Mouse (Mus musculus): ENCODE measurements around the gene Rnf38. TPM values are rescaled to one million over a fixed set of nuclear protein-coding genes. Genes with fewer than 3 reads are reported as not detected.

Rnf38 gene
- polyA plus RNA-seq, 1 experiment, result 123 TPM

DNA sequence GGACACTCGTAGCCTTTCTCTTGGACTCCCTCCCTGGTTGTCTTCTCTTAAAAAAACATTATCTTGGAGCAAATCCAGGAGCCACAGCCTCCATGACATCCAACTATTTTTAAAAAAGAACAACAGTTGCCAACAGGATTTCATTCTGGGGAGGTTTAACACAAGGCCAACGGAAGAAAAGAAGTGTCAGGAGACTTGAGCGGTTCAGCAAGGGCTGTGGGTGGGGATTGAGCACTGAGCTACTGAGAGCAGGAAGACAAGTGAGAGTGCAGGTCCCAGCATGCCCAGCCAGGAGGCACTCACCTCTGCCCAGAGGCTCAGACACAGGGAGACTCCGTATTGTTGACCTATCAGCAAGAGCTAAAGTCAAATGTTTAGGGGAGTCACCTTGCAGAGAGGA lies 120.8 kb downstream of the Rnf38 start:
- TF ChIP-seq POLR2A (IDR thresholded peaks at IDR 0.05; ENCODE audit: borderline replicate concordance, extremely low read depth, low read depth, low read length) (no peak), CTCF (IDR thresholded peaks at IDR 0.05; ENCODE audit: insufficient read depth, low read length) (peak; percentile 12; the same call in 1 of the 2 replicates)
- DNase-seq, result no peak
- Histone ChIP-seq H3K4me3 (replicated peaks; ENCODE audit: extremely low read depth, low read depth, low read length) (no peak overlapping the region), H3K4me1 (ENCODE audit: control insufficient read depth, insufficient read depth, low read length) (peaks cover 11% of the 10 kb centered on the region)
- WGBS, result 14% methylated on average over 4 of the region's 4 CpGs

- Histone ChIP-seq H3K4me1 (ENCODE audit: control insufficient read depth, insufficient read depth, low read length) (peaks cover 28% of the 10 kb centered on the region), H3K4me3 (replicated peaks; ENCODE audit: extremely low read depth, low read depth, low read length) (no peak overlapping the region)
- 81% methylated on average over 7 of the region's 7 CpGs for WGBS
- DNase-seq, result no peak
- TF ChIP-seq POLR2A (IDR thresholded peaks at IDR 0.05; ENCODE audit: borderline replicate concordance, extremely low read depth, low read depth, low read length) (no peak), CTCF (IDR thresholded peaks at IDR 0.05; ENCODE audit: insufficient read depth, low read length) (no peak)
Measured at GRCm38 (mm10) chr4:44110771-44111170, 122.8 kb downstream of the Rnf38 start.

DNA sequence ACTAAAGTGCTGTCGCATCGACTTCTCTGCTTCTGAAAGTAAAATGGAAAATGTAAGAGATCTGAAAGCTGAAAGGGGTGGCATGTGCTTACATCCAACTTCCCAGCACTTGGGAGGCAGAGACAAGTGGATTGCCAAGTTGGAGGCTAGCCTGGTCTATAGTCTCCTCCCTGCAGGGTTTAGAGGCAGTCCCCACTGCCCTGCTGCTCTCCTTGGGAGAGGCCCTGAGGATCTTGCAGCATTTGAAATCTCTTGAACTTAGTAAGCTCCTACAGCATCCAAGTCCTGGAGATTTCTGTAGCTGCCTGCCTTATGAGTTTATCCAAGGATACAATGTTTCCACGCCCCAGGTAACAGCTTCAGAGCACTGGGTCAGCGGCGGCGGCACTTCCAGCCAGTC lies 125.3 kb downstream of the Rnf38 start:
- 96% methylated on average over 6 of the region's 6 CpGs for WGBS
- TF ChIP-seq CTCF (IDR thresholded peaks at IDR 0.05; ENCODE audit: insufficient read depth, low read length) (no peak), POLR2A (IDR thresholded peaks at IDR 0.05; ENCODE audit: borderline replicate concordance, extremely low read depth, low read depth, low read length) (no peak)
- peaks cover 27% of the 10 kb centered on the region for H3K4me1 ChIP-seq (ENCODE audit: control insufficient read depth, insufficient read depth, low read length)

GRCm38 (mm10) chr4:44107339-44107738 lies 126.2 kb downstream of the Rnf38 start:
- 12% methylated on average over 6 of the region's 6 CpGs for WGBS
- H3K4me1 ChIP-seq (ENCODE audit: control insufficient read depth, insufficient read depth, low read length), result peaks cover 20% of the 10 kb centered on the region
- H3K4me3 ChIP-seq (replicated peaks; ENCODE audit: extremely low read depth, low read depth, low read length), result no peak overlapping the region
- DNase-seq, result peak; percentile 24
- TF ChIP-seq CTCF (IDR thresholded peaks at IDR 0.05; ENCODE audit: insufficient read depth, low read length) (no peak), POLR2A (IDR thresholded peaks at IDR 0.05; ENCODE audit: borderline replicate concordance, extremely low read depth, low read depth, low read length) (no peak)

More for the DNA sequence above, 125.3 kb downstream of the Rnf38 start:
- no peak overlapping the region for H3K4me3 ChIP-seq (replicated peaks; ENCODE audit: extremely low read depth, low read depth, low read length)
- no peak for DNase-seq

DNA sequence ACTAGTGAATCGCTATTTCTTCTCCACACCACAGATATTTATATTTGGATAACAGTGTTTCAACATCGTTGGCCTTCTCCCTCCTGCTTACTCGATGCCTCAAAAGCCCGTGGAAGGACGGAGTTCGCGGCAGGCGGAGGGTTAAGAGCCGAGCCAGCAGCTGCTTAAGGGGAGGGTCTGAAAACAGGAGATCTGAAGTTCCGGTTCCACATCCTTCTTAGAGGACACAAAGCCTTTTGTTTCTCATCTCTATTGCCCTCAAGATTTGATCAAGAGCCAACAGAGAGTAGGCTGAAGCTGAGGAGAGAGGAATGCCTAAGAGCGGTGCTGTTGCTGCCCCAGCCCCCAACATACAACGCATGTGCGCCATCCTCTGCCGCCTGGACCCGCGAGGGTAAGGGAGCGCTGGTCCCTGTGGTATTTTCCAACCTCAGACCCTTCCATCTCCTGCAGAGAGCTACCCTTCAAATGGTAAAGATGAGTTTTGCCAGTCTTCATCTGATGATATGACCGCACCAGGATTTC lies 127.2 kb downstream of the Rnf38 start:
- 8% methylated on average over 18 of the region's 18 CpGs for WGBS
- peaks cover 20% of the 10 kb centered on the region for H3K4me1 ChIP-seq (ENCODE audit: control insufficient read depth, insufficient read depth, low read length)
- DNase-seq, result no peak
- no peak overlapping the region for H3K4me3 ChIP-seq (replicated peaks; ENCODE audit: extremely low read depth, low read depth, low read length)
- TF ChIP-seq CTCF (IDR thresholded peaks at IDR 0.05; ENCODE audit: insufficient read depth, low read length), result no peak
- no peak for TF ChIP-seq POLR2A (IDR thresholded peaks at IDR 0.05; ENCODE audit: borderline replicate concordance, extremely low read depth, low read depth, low read length)

DNA sequence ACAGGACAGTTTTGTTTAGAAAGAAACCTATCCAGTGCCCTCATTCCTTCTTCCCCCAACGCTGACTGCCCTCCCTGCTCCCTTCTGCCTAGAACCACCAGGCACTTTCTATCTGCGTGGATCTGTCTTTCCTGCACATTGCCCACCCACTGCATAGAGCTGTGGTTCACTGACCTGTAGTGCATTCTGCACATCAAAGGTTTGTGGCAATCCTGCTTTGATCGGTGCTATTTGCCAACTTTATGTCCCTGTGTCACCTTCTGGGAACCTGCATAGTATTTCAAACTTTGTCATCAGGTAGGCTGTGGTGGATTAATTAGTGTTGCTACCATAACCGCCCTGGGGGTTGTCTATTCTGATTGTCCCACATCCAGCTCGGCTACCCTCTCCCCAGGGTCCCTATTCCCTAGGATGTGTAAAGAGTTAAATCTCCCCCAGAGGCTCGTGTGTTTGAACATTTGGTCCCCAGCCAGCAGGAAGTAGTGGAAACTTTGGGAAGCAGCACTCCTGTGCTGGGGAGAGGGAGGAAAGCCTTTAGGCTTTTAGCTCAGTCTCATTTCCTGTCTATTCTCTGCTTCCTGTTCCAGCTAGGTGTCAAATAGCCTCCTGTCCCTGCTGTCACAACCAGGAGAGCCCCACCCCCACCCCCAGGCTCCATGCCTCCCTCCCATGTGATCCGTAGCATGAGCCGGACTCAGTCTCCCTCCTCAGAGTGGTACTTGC lies 129.2 kb downstream of the Rnf38 start:
- no peak for TF ChIP-seq POLR2A (IDR thresholded peaks at IDR 0.05; ENCODE audit: borderline replicate concordance, extremely low read depth, low read depth, low read length)
- no peak for TF ChIP-seq CTCF (IDR thresholded peaks at IDR 0.05; ENCODE audit: insufficient read depth, low read length)
- no peak for DNase-seq
- no peak overlapping the region for H3K4me3 ChIP-seq (replicated peaks; ENCODE audit: extremely low read depth, low read depth, low read length)
- H3K4me1 ChIP-seq (ENCODE audit: control insufficient read depth, insufficient read depth, low read length), result peaks cover 20% of the 10 kb centered on the region
- WGBS, result 33% methylated on average over 8 of the region's 8 CpGs

DNA sequence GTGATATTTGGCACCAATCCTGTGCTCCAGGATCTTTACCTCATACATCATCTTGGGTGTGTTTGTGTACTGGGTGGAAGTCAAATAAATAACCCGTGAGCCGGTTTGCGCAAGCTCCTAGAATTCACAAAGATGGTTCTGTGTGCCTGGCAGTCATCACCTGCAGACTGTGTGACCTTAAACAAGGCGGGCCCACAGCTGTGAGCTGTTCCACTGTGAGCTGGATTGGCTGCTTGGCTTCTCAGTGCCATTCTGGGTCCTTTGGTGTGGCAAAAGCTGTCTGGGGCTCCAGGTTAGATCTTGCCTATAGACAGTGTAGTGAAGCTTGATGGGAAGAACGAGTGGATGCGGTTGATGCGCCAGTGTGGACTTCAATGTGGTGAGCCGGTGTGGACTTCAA lies 130.0 kb downstream of the Rnf38 start:
- DNase-seq, result no peak
- WGBS, result 60% methylated on average over 8 of the region's 8 CpGs
- Histone ChIP-seq H3K4me3 (replicated peaks; ENCODE audit: extremely low read depth, low read depth, low read length) (no peak overlapping the region), H3K4me1 (ENCODE audit: control insufficient read depth, insufficient read depth, low read length) (peaks cover 20% of the 10 kb centered on the region)
- TF ChIP-seq CTCF (IDR thresholded peaks at IDR 0.05; ENCODE audit: insufficient read depth, low read length) (no peak), POLR2A (IDR thresholded peaks at IDR 0.05; ENCODE audit: borderline replicate concordance, extremely low read depth, low read depth, low read length) (no peak)

DNA sequence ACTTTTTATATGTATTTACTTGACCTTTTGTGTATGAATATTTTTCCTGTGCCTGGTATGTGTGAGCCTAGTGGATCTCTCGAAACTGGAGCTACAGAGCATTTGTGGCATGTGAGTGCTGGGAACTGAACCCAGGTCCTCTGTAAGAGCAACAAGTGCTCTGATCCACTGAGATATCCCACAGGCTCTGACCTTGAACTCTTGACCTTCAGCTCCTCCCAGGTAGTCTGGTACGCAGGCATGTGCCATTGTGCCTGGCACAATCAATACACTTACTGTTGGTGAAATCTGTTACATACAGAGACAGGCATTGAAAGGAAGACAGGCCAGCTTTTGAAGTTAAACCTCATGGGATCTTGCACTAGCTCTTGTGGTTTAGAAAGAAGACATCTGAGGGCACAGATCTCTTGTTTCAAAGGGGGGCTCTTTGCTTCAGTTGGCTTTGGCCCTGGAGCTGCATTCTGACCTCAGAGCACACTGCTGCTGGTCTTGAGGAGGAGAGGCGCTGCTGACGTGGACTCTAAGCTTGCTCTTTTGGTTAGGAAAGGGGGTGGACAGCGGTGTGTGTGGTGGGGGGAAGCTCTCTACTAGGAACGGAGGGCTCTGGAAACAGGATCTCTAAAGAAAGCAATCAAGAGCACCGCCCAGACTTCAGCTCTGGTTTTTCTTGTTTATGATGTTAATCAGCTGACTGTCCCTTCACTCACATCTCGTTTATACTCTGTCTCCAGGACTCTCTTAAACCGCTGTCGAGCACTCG lies 135.8 kb downstream of the Rnf38 start:
- no peak overlapping the region for H3K4me3 ChIP-seq (replicated peaks; ENCODE audit: extremely low read depth, low read depth, low read length)
- TF ChIP-seq CTCF (IDR thresholded peaks at IDR 0.05; ENCODE audit: insufficient read depth, low read length) (no peak), POLR2A (IDR thresholded peaks at IDR 0.05; ENCODE audit: borderline replicate concordance, extremely low read depth, low read depth, low read length) (no peak)
- 0 out of 2 replicates have a peak, but pooled peaks cover 2% of the 10 kb centered on the region for H3K4me1 ChIP-seq (ENCODE audit: control insufficient read depth, insufficient read depth, low read length)
- no peak for DNase-seq
- 26% methylated on average over 11 of the region's 11 CpGs for WGBS

DNA sequence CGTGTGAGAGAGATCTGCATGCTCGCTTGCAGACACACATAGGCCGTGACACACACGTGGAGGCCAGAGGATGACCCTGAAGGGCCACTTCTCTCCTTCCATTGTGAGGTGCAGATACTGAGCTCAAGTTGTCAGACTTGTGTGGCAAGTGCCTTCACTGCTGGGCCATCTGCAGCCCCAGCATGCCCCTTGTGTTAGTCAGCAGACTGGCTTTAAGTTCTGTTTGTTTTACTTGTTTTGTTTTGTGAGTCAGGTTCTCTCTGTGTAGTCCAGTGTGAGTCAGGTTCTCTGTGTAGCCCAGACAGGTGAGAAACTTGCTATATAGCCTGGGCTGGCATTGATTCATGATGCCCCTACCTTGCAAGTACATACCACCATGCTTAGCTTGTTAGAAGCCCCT lies 139.1 kb downstream of the Rnf38 start:
- 73% methylated on average over 4 of the region's 4 CpGs for WGBS
- no peak for DNase-seq
- no peak for TF ChIP-seq POLR2A (IDR thresholded peaks at IDR 0.05; ENCODE audit: borderline replicate concordance, extremely low read depth, low read depth, low read length)
- no peak for TF ChIP-seq CTCF (IDR thresholded peaks at IDR 0.05; ENCODE audit: insufficient read depth, low read length)
- H3K4me1 ChIP-seq (ENCODE audit: control insufficient read depth, insufficient read depth, low read length), result 0 out of 2 replicates have a peak, but pooled peaks cover 2% of the 10 kb centered on the region
- H3K4me3 ChIP-seq (replicated peaks; ENCODE audit: extremely low read depth, low read depth, low read length), result no peak overlapping the region
